Mouse (Mus musculus) midbrain, embryonic 16.5 days (tissue): ENCODE measurements around the gene Rrbp1. TPM values are rescaled to one million over a fixed set of nuclear protein-coding genes. Genes with fewer than 3 reads are reported as not detected.

Experiments
- ATAC-seq: fragments of 200-750 bp; cut with Nextera tagmentation; 2 replicates; pipeline ENCODE4 v1.8.0; 2017; ENCODE audit warnings: moderate TSS enrichment
- H3K27ac ChIP-seq: fragments of 300-500 bp; sonication (generic); 2 replicates; pipeline ENCODE4 v1.5.1; 2014; ENCODE audit warnings: mild to moderate bottlenecking, low read length, mixed read lengths
- H3K27me3 ChIP-seq: fragments of 300-500 bp; sonication (generic); 2 replicates; pipeline ENCODE4 v1.6.1; 2014; ENCODE audit warnings: low read depth, low read length, mixed read lengths; ENCODE audit not compliant: control insufficient read depth, insufficient read depth
- H3K36me3 ChIP-seq: fragments of 300-500 bp; sonication (generic); 2 replicates; pipeline ENCODE4 v1.6.1; 2014; ENCODE audit warnings: mild to moderate bottlenecking, low read length, moderate library complexity, mixed read lengths; ENCODE audit not compliant: control insufficient read depth, insufficient read depth
- H3K4me1 ChIP-seq: fragments of 300-500 bp; sonication (generic); 2 replicates; pipeline ENCODE4 v1.6.1; 2014; ENCODE audit warnings: mild to moderate bottlenecking, low read length, mixed read lengths; ENCODE audit not compliant: control insufficient read depth, insufficient read depth
- H3K4me2 ChIP-seq: fragments of 300-500 bp; sonication (generic); 2 replicates; pipeline ENCODE4 v1.6.1; 2014; ENCODE audit warnings: mild to moderate bottlenecking, low read length, mixed read lengths
- H3K4me3 ChIP-seq: fragments of 300-500 bp; sonication (generic); 2 replicates; pipeline ENCODE4 v1.5.1; 2014; ENCODE audit warnings: low read depth, mild to moderate bottlenecking, low read length, moderate library complexity, mixed read lengths
- H3K9ac ChIP-seq: fragments of 300-500 bp; sonication (generic); 2 replicates; pipeline ENCODE4 v1.6.1; 2014; ENCODE audit warnings: low read depth, low read length, mixed read lengths
- H3K9me3 ChIP-seq: fragments of 300-500 bp; sonication (generic); replicated peaks from 2 replicates; pipeline ENCODE4 v1.6.1; 2014; ENCODE audit warnings: mild to moderate bottlenecking, low read length, mixed read lengths; ENCODE audit not compliant: control insufficient read depth, poor library complexity, severe bottlenecking
- WGBS: fragments of 180-500 bp; shearing (Covaris S2); extraction: QIAGEN DNeasy Blood & Tissue Kit; methylation state at CpG from one replicate; pipeline ENCODE4 v1.1.7; 2014; 5-methylcytosine and 5-hydroxymethylcytosine counted together
- polyA plus RNA-seq: library from polyadenylated mRNA; unstranded; fragments of >200 nt; fragmentation: Nextera tagmentation; extraction: Ambion mirVana; gene quantifications from 2 replicates; pipeline ENCODE4 v1.2.1, GENCODE M21; 2015

Gene Rrbp1
- polyA plus RNA-seq, 1 experiment from 2014 or later = 24.1 TPM

DNA sequence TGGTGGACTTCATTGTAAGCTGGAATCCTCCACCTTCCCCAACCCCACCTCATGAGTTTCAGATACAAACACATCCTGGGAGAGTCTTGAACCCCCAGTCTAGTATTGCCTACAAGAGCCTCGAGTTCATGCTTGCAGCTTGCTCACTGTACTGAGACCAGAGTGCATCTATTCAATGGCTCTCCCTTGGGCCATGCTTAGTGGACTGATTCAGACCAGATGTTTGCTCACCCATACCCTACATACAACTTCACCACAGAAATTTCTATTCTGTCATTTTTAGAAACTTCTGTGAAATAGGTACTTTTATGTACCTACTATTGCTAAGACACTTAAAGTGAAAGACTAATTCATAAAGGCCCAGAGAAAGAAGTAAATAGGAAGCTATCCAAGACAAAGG, 18.1 kb downstream of the Rrbp1 start:
- Histone ChIP-seq H3K36me3 (no peaks in the 10 kb centered on the region), H3K4me3 (no peak overlapping the region), H3K9ac (no peak overlapping the region), H3K4me1 (no peaks in the 10 kb centered on the region), H3K27me3 (no peaks in the 10 kb centered on the region), H3K4me2 (no peak overlapping the region), H3K27ac (no peak overlapping the region), H3K9me3 (no peaks in the 10 kb centered on the region)
- no peak for ATAC-seq
- WGBS = 82% methylated on average over 1 of the region's 1 CpGs

DNA sequence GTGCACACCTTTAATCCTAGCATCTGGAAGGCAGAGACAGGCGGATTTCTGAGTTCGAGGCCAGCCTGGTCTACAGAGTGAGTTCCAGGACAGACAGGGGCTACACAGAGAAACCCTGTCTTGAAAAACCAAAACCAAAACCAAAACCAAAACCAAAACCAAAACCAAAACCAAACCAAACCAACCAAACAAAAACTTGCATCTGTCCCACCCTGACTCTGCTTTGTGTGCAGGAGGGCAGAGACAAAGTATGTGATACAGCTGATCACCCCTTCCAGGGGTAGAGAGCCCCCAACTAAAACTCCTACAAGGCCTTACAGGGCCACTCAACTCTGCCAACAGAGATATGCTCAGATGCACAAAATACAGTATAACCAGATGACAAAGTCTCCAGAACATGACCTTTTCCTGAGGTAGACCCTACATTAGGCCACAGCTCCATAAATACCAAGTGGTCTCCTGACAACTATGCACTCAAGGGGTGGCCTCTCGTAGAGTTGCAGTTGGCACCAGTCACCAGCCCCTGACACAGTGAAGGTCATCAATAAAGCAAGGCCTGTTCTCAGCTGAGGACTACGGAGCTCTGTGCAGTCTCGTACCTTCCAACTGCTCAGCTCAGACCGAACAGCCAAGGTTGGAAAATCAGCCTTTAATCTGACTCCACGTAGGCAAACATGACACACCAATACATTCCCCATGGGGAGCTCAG, 18.9 kb downstream of the Rrbp1 start:
- H3K4me2 ChIP-seq = no peak overlapping the region
- no peaks in the 10 kb centered on the region for H3K27me3 ChIP-seq
- no peaks in the 10 kb centered on the region for H3K36me3 ChIP-seq
- no peak overlapping the region for H3K9ac ChIP-seq
- H3K27ac ChIP-seq = no peak overlapping the region
- 93% methylated on average over 7 of the region's 7 CpGs for WGBS
- no peak for ATAC-seq
- H3K4me1 ChIP-seq = no peaks in the 10 kb centered on the region
- H3K9me3 ChIP-seq = no peaks in the 10 kb centered on the region
- no peak overlapping the region for H3K4me3 ChIP-seq

DNA sequence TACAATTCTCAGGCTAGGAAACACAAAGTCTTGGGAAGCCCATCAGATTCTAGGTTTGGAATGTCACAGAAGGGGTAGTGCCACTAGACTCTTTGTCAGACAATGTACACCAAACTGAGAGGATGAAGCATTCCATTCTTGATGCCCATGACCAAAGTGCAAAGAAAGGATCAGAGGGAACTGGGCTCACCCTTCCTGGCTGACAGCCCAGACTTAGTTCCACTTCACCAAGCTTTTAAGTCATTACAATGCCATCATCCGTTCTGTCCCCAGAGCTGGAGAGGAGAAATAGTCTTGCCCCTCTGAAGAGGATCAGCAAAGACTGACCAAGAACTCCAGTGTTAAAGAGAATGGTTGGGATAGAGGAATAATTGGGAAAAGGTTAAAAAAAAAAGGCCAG, 20.1 kb downstream of the Rrbp1 start:
- Histone ChIP-seq H3K4me3 (no peak overlapping the region), H3K9me3 (no peaks in the 10 kb centered on the region), H3K27ac (no peak overlapping the region), H3K4me2 (no peak overlapping the region), H3K4me1 (no peaks in the 10 kb centered on the region), H3K27me3 (no peaks in the 10 kb centered on the region), H3K36me3 (no peaks in the 10 kb centered on the region), H3K9ac (no peak overlapping the region)
- WGBS = 12% methylated on average over 1 of the region's 1 CpGs
- no peak for ATAC-seq

DNA sequence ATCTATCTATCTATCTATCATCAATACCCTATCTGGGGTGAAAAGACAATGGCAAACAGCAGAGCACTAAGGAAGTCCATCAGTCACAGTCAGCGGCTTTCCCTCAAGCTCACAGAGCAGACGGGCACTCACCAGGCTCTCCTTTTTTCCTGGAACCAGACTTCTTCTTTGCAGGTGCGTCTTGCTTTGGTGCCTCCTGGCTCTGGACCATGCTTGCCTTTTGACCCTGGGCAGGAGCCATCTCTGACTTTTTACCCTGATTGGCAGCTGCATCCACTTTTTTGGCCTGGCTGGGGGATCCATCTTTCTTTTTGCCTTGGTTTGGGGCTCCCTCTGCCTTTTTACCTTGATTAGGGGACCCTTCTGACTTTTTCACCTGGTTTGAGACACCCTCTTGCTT, 23.0 kb downstream of the Rrbp1 start:
- no peak overlapping the region for H3K4me2 ChIP-seq
- no peaks in the 10 kb centered on the region for H3K9me3 ChIP-seq
- H3K4me3 ChIP-seq = no peak overlapping the region
- no peak for ATAC-seq
- no peaks in the 10 kb centered on the region for H3K4me1 ChIP-seq
- no peaks in the 10 kb centered on the region for H3K27me3 ChIP-seq
- H3K9ac ChIP-seq = no peak overlapping the region
- no peak overlapping the region for H3K27ac ChIP-seq
- WGBS = 89% methylated on average over 3 of the region's 3 CpGs
- H3K36me3 ChIP-seq = no peaks in the 10 kb centered on the region

DNA sequence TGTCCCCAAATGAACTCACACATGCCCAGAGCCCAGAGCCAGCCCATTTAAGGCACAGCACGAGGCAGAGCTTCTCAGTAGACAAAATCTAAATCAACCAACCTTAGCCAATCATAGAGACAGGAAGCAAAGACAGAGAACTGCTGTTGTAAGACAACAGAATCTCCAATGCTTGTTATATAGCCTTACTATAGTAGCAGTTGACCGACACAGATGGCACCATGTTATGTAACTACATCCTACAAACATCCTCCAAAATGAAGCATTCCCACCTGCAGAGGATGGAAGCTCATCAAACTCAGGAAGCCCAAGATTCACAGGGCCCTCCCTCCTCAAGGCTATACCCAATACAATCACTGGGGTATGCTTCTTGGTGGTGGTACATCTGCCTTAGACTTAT, 23.6 kb downstream of the Rrbp1 start:
- ATAC-seq = no peak
- Histone ChIP-seq H3K4me1 (no peaks in the 10 kb centered on the region), H3K9me3 (no peaks in the 10 kb centered on the region), H3K9ac (no peak overlapping the region), H3K36me3 (no peaks in the 10 kb centered on the region), H3K27ac (no peak overlapping the region), H3K27me3 (no peaks in the 10 kb centered on the region), H3K4me2 (no peak overlapping the region), H3K4me3 (no peak overlapping the region)
- 85% methylated on average over 2 of the region's 2 CpGs for WGBS

DNA sequence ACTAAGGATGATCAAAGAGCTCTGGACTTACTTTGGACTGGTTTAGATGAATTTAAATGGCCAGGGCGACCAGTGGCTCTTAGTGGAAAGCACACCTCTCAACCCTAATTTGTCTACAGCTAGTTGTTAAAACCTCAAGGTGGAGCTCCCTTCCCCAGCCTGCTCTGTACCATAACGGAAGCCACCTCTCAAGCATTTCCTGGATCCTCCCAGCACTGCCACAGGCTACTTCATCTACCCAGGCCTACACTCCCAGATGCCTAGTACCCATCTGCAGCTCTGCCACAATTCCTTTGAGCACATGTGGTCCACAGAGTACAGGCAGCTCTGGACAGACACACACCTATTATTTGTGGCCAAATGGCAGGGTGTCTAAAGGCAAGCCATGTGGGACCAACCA, 27.6 kb downstream of the Rrbp1 start:
- no peak for ATAC-seq
- Histone ChIP-seq H3K27ac (no peak overlapping the region), H3K9me3 (no peaks in the 10 kb centered on the region), H3K27me3 (no peaks in the 10 kb centered on the region), H3K4me3 (no peak overlapping the region), H3K36me3 (no peaks in the 10 kb centered on the region), H3K4me2 (no peak overlapping the region), H3K4me1 (no peaks in the 10 kb centered on the region), H3K9ac (no peak overlapping the region)
- WGBS = 76% methylated on average over 2 of the region's 2 CpGs

DNA sequence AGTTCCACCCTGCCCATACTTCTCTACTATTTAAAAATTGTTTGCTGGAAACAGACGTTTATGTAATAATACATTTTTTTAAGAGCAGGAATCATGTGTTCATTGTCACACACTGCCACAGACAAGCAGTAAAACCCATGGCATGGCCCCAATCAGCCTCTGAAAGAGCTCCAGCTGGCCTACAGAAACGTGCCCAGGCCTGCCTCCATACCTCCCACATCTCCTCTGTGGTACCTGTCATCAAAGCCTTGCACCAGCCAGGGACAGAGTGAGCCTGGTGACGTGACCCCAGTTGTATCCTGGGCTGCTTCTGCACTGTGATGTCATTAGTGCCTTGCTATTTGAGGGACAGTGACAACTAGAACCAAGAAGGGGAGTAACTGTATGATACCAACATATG, 28.2 kb downstream of the Rrbp1 start:
- WGBS = 63% methylated on average over 3 of the region's 3 CpGs
- Histone ChIP-seq H3K4me1 (no peaks in the 10 kb centered on the region), H3K27me3 (no peaks in the 10 kb centered on the region), H3K27ac (no peak overlapping the region), H3K9me3 (no peaks in the 10 kb centered on the region), H3K4me3 (no peak overlapping the region), H3K36me3 (no peaks in the 10 kb centered on the region), H3K9ac (no peak overlapping the region), H3K4me2 (no peak overlapping the region)
- ATAC-seq = no peak

DNA sequence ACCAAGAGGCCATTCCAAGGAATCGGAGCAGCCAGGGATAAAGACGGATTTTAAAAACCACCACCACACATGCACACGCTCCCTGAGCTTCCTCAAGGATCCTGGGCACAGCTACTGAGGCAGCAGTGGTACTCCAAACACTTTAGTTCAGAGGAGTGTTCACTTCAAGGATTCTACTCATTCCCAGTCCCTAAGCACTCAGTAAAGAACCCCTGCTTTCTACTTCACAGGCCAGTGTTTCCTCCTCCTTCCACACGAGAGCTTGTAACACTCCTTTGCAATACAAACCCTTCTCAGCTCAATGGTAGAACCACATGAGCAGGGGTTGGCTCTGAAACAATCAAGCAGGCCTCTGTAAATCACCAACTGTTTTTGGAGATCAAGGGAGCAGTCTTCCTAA, 28.9 kb downstream of the Rrbp1 start:
- Histone ChIP-seq H3K27me3 (no peaks in the 10 kb centered on the region), H3K9ac (no peak overlapping the region), H3K9me3 (no peaks in the 10 kb centered on the region), H3K4me2 (no peak overlapping the region), H3K36me3 (no peaks in the 10 kb centered on the region), H3K4me1 (no peaks in the 10 kb centered on the region), H3K27ac (no peak overlapping the region), H3K4me3 (no peak overlapping the region)
- WGBS = 88% methylated on average over 4 of the region's 4 CpGs
- ATAC-seq = no peak

DNA sequence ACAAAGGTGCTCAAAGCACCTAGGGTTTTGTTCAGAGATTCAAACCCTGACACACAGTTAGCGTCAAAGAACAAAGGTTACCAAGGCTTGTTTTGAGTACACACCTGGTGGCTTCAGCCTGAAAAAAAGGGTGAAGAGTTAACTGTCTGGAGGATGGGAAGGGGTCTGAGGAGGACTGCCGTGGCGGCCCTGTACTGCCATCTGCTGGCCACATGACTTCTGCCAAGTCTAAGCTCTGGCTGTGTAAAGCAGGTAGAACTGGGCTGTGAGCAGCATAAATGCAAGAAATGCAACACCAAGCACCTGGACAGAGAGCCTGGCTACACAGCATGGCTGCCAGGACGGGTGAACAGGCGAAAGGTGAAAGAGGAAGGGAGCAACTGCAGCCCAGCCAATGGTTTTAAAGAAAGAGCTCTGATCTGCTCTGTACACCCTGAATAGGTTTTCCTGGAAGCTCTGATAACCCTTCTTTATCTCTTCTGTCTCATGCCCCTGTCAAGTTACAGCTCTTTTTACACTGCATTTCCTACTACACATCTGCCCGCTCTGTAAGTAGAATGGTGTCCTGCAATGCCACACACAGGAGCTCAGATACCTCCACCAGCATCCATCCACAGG, 30.2 kb downstream of the Rrbp1 start:
- Histone ChIP-seq H3K9ac (no peak overlapping the region), H3K4me1 (no peaks in the 10 kb centered on the region), H3K27ac (no peak overlapping the region), H3K9me3 (no peaks in the 10 kb centered on the region), H3K27me3 (no peaks in the 10 kb centered on the region), H3K4me3 (no peak overlapping the region), H3K36me3 (no peaks in the 10 kb centered on the region), H3K4me2 (no peak overlapping the region)
- peak; percentile 93 for ATAC-seq
- WGBS = 41% methylated on average over 6 of the region's 6 CpGs
